Comparison of ENCODE assay signal across 8 mouse cellular contexts in genomic region chr17:66680662-66681061, GRCm38 (mm10).
A peak's percentile ranks its signal among the peaks of the same experiment; 100 is the strongest.
DNase-seq lines count a peak whose midpoint lies in the region; ATAC-seq and TF ChIP-seq lines count a peak whose summit lies in the region.

No protein-coding gene starts in this region.

- H3K9me3 ChIP-seq in kidney, embryonic 16.5 days (ENCODE audit: low read length): no peaks in the 10 kb centered on the region
- H3K9me3 ChIP-seq in forebrain, embryonic 14.5 days (replicated peaks; ENCODE audit: control insufficient read depth, low read length): no peaks in the 10 kb centered on the region

- TF ChIP-seq CTCF in bone marrow macrophage, adult 2 months (IDR thresholded peaks at IDR 0.05; ENCODE audit: low read depth, low read length): peak; percentile 71

- no peak for TF ChIP-seq POLR2A in bone marrow macrophage, adult 2 months (IDR thresholded peaks at IDR 0.05; ENCODE audit: borderline replicate concordance, low read depth, low read length)

- 0 out of 2 replicates have a peak, but pooled peaks cover 3% of the 10 kb centered on the region for H3K36me3 ChIP-seq in kidney, embryonic 16.5 days (ENCODE audit: insufficient read depth, low read length)
- no peaks in the 10 kb centered on the region for H3K36me3 ChIP-seq in forebrain, embryonic 14.5 days (ENCODE audit: control insufficient read depth, insufficient read depth, low read length)

- no peaks in the 10 kb centered on the region for H3K27me3 ChIP-seq in kidney, embryonic 16.5 days (ENCODE audit: insufficient read depth, low read length)
- H3K27me3 ChIP-seq in forebrain, embryonic 14.5 days (replicated peaks; ENCODE audit: control insufficient read depth, insufficient read depth, low read length): no peaks in the 10 kb centered on the region

- peak; percentile 40 for DNase-seq in kidney, adult 18-20 months
- DNase-seq in ES-CJ7 (ENCODE audit: low read depth, low spot score): peak; percentile 40
- peak; percentile 79 for DNase-seq in forebrain, embryonic 14.5 days (ENCODE audit: low spot score)
- DNase-seq in kidney, postnatal 10 days: peak; percentile 70
- DNase-seq in lung, postnatal 10 days: peak; percentile 68
- peak; percentile 29 for DNase-seq in thymus, postnatal 14 days

- H3K9ac ChIP-seq in kidney, embryonic 16.5 days (replicated peaks; ENCODE audit: low read length): no peak overlapping the region
- no peak overlapping the region for H3K9ac ChIP-seq in forebrain, embryonic 14.5 days (ENCODE audit: low read length)

- no peak overlapping the region for H3K4me2 ChIP-seq in kidney, embryonic 16.5 days (replicated peaks; ENCODE audit: low read depth, low read length)
- no peak overlapping the region for H3K4me2 ChIP-seq in forebrain, embryonic 14.5 days (ENCODE audit: low read length)

- H3K4me3 ChIP-seq in kidney, embryonic 16.5 days (ENCODE audit: low read length): no peak overlapping the region
- no peak overlapping the region for H3K4me3 ChIP-seq in bone marrow macrophage, adult 2 months (ENCODE audit: insufficient read depth, low read length)
- no peak overlapping the region for H3K4me3 ChIP-seq in forebrain, embryonic 14.5 days (ENCODE audit: low read depth, low read length)

- ATAC-seq in kidney, embryonic 16.5 days (ENCODE audit: low FRiP score, low TSS enrichment): no peak
- peak; percentile 67 for ATAC-seq in forebrain, embryonic 14.5 days

- 33% methylated on average over 4 of the region's 4 CpGs for WGBS in kidney, embryonic 16.5 days
- WGBS in forebrain, embryonic 14.5 days: 22% methylated on average over 4 of the region's 4 CpGs

- no peak overlapping the region for H3K27ac ChIP-seq in kidney, embryonic 16.5 days (ENCODE audit: low read length)
- H3K27ac ChIP-seq in bone marrow macrophage, adult 2 months (ENCODE audit: insufficient read depth, low read depth, low read length): no peak overlapping the region
- H3K27ac ChIP-seq in forebrain, embryonic 14.5 days (ENCODE audit: low read depth, low read length): no peak overlapping the region

- no peaks in the 10 kb centered on the region for H3K4me1 ChIP-seq in kidney, embryonic 16.5 days (ENCODE audit: insufficient read depth, low read length)
- peaks cover 2% of the 10 kb centered on the region; the same call in 1 of the 2 replicates for H3K4me1 ChIP-seq in bone marrow macrophage, adult 2 months (ENCODE audit: control insufficient read depth, insufficient read depth, low read length)
- no peaks in the 10 kb centered on the region for H3K4me1 ChIP-seq in forebrain, embryonic 14.5 days (ENCODE audit: control insufficient read depth, insufficient read depth, low read length)

Comparison
In these comparisons a context has a peak if more than half of its experiments do, and no peak if none do; other contexts are left out.
1. DNase-seq: peak in every context shown above with its lines; median percentile 79 in forebrain, embryonic 14.5 days; 70 in kidney, postnatal 10 days; 68 in lung, postnatal 10 days; 40 in kidney, adult 18-20 months; 40 in ES-CJ7; 29 in thymus, postnatal 14 days.